Mouse (Mus musculus) testis, adult 2 months (tissue): ENCODE results near the gene Doc2g. TPM values are rescaled to one million over a fixed set of nuclear protein-coding genes. Genes with fewer than 3 reads are reported as not detected.

Experiments
- H3K27ac ChIP-seq: fragments of 200-500 bp; 2 replicates; pipeline ENCODE4 v1.5.1; 2012; ENCODE audit warnings: low read depth, low read length; ENCODE audit not compliant: control insufficient read depth, insufficient read depth
- H3K27me3 ChIP-seq: fragments of 200-500 bp; 2 replicates; pipeline ENCODE4 v1.6.1; 2012; ENCODE audit warnings: mild to moderate bottlenecking, low read length, moderate library complexity; ENCODE audit not compliant: control insufficient read depth, insufficient read depth
- H3K36me3 ChIP-seq: fragments of 200-500 bp; 2 replicates; pipeline ENCODE4 v1.6.1; 2012; ENCODE audit warnings: mild to moderate bottlenecking, low read length; ENCODE audit not compliant: control insufficient read depth, insufficient read depth
- H3K4me1 ChIP-seq: fragments of 200-500 bp; 2 replicates; pipeline ENCODE4 v1.6.1; 2012; ENCODE audit warnings: low read length; ENCODE audit not compliant: control insufficient read depth, insufficient read depth
- H3K4me3 ChIP-seq: fragments of 200-500 bp; 2 replicates; pipeline ENCODE4 v1.5.1; 2012; ENCODE audit warnings: low read depth, mild to moderate bottlenecking, low read length, moderate library complexity, mixed read lengths; ENCODE audit not compliant: control insufficient read depth
- CTCF ChIP-seq: fragments of 200-500 bp; IDR thresholded peaks from 2 replicates; pipeline ENCODE4 v1.5.1; 2012; ENCODE audit warnings: low read depth, mild to moderate bottlenecking, inconsistent platforms, low read length, moderate library complexity; ENCODE audit not compliant: control insufficient read depth, insufficient read depth, insufficient replicate concordance
- POLR2A ChIP-seq: fragments of 200-500 bp; IDR thresholded peaks from 2 replicates; pipeline ENCODE4 v1.6.1; 2012; ENCODE audit warnings: low read depth, mild to moderate bottlenecking, inconsistent platforms, low read length, moderate library complexity; ENCODE audit not compliant: control insufficient read depth
- polyA plus RNA-seq: library from polyadenylated mRNA; depleted of rRNA; stranded (reverse); fragments of >200 nt; gene quantifications from 2 replicates; pipeline ENCODE4 v1.2.3, GENCODE M21; 2012

Doc2g gene
- polyA plus RNA-seq, 1 experiment: 2.0 TPM

GRCm38 (mm10) chr19:3991562-3991961, 11.6 kb upstream of the Doc2g start:
- H3K4me3 ChIP-seq: no peak overlapping the region
- TF ChIP-seq CTCF: no peak
- TF ChIP-seq POLR2A: no peak
- no peak overlapping the region for H3K27ac ChIP-seq
- no peaks in the 10 kb centered on the region for H3K27me3 ChIP-seq
- H3K36me3 ChIP-seq: no peaks in the 10 kb centered on the region
- H3K4me1 ChIP-seq: peaks cover 2% of the 10 kb centered on the region; the same call in 1 of the 2 replicates

- Histone ChIP-seq H3K4me3 (no peak overlapping the region), H3K27ac (no peak overlapping the region), H3K36me3 (no peaks in the 10 kb centered on the region), H3K27me3 (no peaks in the 10 kb centered on the region), H3K4me1 (peaks cover 2% of the 10 kb centered on the region; the same call in 1 of the 2 replicates)
- TF ChIP-seq POLR2A: no peak
- no peak for TF ChIP-seq CTCF
Measured at GRCm38 (mm10) chr19:3991966-3992365, 11.1 kb upstream of the Doc2g start.

- no peaks in the 10 kb centered on the region for H3K4me1 ChIP-seq
- no peak for TF ChIP-seq POLR2A
- no peak within 1 kb of the TSS for H3K27ac ChIP-seq
- H3K27me3 ChIP-seq: no peaks in the 10 kb centered on the region
- H3K4me3 ChIP-seq: no peak within 1 kb of the TSS
- H3K36me3 ChIP-seq: no peaks in the 10 kb centered on the region
Measured at GRCm38 (mm10) chr19:3992416-3992815, 10.7 kb upstream of the Doc2g start, which contains the start of gene Tbx10. Tbx10 (plus strand) TSS chr19:3992752.

GRCm38 (mm10) chr19:3994932-3995331, 8.2 kb upstream of the Doc2g start:
- no peaks in the 10 kb centered on the region for H3K27me3 ChIP-seq
- H3K4me3 ChIP-seq: no peak overlapping the region
- no peaks in the 10 kb centered on the region for H3K36me3 ChIP-seq
- no peak overlapping the region for H3K27ac ChIP-seq
- TF ChIP-seq CTCF (no peak), POLR2A (no peak)
- peaks cover 10% of the 10 kb centered on the region for H3K4me1 ChIP-seq

- TF ChIP-seq POLR2A: no peak
- no peak overlapping the region for H3K27ac ChIP-seq
- no peaks in the 10 kb centered on the region for H3K27me3 ChIP-seq
- H3K4me3 ChIP-seq: no peak overlapping the region
- no peaks in the 10 kb centered on the region for H3K36me3 ChIP-seq
- peaks cover 15% of the 10 kb centered on the region for H3K4me1 ChIP-seq
Measured at GRCm38 (mm10) chr19:3995505-3995904, 7.6 kb upstream of the Doc2g start.

GRCm38 (mm10) chr19:3996106-3996505, 7.0 kb upstream of the Doc2g start:
- Histone ChIP-seq H3K27me3 (no peaks in the 10 kb centered on the region), H3K27ac (no peak overlapping the region), H3K36me3 (no peaks in the 10 kb centered on the region), H3K4me1 (peaks cover 18% of the 10 kb centered on the region), H3K4me3 (no peak overlapping the region)
- TF ChIP-seq CTCF (no peak), POLR2A (no peak)

GRCm38 (mm10) chr19:3996747-3997146, 6.4 kb upstream of the Doc2g start:
- Histone ChIP-seq H3K4me3 (no peak overlapping the region), H3K27me3 (no peaks in the 10 kb centered on the region), H3K4me1 (peaks cover 19% of the 10 kb centered on the region), H3K36me3 (no peaks in the 10 kb centered on the region), H3K27ac (no peak overlapping the region)
- TF ChIP-seq CTCF (no peak), POLR2A (no peak)

- Histone ChIP-seq H3K4me3 (no peak overlapping the region), H3K4me1 (peaks cover 19% of the 10 kb centered on the region), H3K36me3 (no peaks in the 10 kb centered on the region), H3K27me3 (no peaks in the 10 kb centered on the region), H3K27ac (no peak overlapping the region)
- TF ChIP-seq CTCF: no peak
- no peak for TF ChIP-seq POLR2A
Measured at GRCm38 (mm10) chr19:3997231-3997630, 5.9 kb upstream of the Doc2g start.
